Mouse (Mus musculus): ENCODE data around the gene Cacna2d1. TPM values are rescaled to one million over a fixed set of nuclear protein-coding genes. Genes with fewer than 3 reads are reported as not detected.

The Cacna2d1 gene
- polyA plus RNA-seq, 1 experiment from 2014 or later, result 9.9 TPM

DNA sequence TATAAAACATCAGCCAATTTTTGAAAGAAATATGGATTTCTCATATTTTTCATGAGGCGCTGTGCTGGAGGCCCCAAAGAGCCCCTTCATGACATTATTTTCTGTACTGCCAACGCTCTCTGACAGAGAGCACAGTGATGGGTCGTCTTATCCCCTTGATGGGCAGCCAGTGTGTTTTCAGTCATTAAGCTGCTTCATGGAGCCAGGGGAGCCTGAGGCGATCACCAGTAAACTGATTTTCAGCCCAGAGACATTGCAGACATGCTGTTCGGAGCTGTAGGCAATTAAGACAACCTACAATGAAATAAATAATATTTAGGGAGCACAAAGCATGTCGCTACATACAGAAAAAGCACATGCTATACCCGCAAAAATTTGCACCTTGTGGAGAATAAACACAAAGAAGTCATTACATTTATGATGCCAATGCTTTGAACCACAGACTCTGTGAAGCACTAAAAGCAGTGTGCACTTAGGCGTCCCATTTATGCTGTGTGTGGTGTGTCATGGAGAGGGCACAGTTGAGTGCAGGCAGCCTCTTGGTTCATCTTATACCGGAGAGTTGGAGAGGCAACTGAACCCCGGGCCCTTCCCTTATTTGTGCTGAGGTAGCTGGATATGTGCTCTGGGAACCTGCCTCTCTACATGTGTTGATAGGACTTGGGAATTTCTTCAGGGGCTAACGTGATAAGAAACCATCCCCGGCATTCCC is 57.1 kb downstream of the Cacna2d1 start:
- DNase-seq (ENCODE audit: low spot score), result no peak
- Histone ChIP-seq H3K4me3 (0 out of 2 replicates have a peak overlapping the region, but pooled peaks have one; percentile 15), H3K9me3 (no peaks in the 10 kb centered on the region), H3K36me3 (no peaks in the 10 kb centered on the region), H3K27me3 (ENCODE audit: insufficient read depth, poor library complexity, severe bottlenecking) (no peaks in the 10 kb centered on the region), H3K4me1 (peaks cover 14% of the 10 kb centered on the region; the same call in 1 of the 2 replicates), H3K27ac (peak overlapping the region; percentile 30; the same call in 1 of the 2 replicates)
- WGBS, result 54% methylated on average over 12 of the region's 12 CpGs

DNA sequence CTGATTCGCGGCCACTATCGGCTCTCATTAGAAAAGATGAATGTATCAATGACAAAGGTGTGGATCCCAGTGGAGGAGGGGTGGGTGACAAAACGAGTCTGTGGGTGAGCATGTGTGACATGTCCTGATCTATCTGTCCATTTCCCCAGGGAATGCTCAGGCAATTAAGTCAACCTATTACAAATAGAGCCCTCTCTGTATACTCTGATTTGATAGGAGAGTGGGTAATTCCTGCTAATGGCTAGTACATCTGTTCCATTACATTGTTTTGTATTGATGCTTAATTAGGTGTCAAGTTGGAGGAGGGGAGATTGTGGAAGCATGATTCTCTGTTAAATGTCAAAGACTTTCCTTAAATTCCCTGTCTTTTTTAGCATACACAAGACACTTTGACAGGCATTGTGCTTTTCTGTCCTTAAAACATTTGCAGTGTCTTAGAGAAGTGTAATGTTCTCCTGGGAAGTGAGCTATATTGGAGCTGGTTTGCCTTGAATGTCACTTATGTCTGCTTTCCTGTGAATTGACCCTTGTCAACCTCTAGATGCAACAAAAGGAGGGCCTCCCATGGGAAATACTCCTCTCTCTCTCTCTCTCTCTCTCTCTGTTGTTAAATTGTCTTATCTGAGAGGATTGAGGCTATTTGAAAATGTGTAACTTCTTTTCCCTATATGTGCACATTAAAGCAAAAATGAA is 58.9 kb downstream of the Cacna2d1 start:
- DNase-seq (ENCODE audit: low spot score), result no peak
- Histone ChIP-seq H3K9me3 (no peaks in the 10 kb centered on the region), H3K27ac (no peak overlapping the region), H3K4me1 (peaks cover 14% of the 10 kb centered on the region; the same call in 1 of the 2 replicates), H3K36me3 (no peaks in the 10 kb centered on the region), H3K4me3 (no peak overlapping the region), H3K27me3 (ENCODE audit: insufficient read depth, poor library complexity, severe bottlenecking) (no peaks in the 10 kb centered on the region)
- WGBS, result 68% methylated on average over 4 of the region's 4 CpGs

DNA sequence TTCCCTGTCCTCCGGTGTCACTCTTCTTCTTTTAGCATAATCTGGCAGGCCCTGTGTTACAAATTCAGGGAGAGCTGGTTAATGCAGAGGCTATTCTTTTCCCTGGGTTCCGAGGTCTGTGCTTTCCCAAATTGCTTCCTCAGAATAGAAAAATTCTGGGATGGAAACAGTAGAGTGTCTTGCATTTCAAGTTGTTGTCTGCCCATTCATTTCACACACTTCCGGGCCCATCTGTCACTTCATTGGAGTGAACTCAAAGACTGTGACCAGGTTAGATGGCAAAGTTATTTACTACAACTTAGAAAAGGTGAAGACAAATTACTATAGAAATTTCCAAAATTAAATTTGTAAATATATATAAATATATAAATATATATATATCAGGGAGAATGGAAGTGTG is 62.7 kb downstream of the Cacna2d1 start:
- no peak for DNase-seq (ENCODE audit: low spot score)
- H3K27me3 ChIP-seq (ENCODE audit: insufficient read depth, poor library complexity, severe bottlenecking), result no peaks in the 10 kb centered on the region
- H3K4me1 ChIP-seq, result peaks cover 4% of the 10 kb centered on the region; the same call in 1 of the 2 replicates
- H3K4me3 ChIP-seq, result no peak overlapping the region
- H3K36me3 ChIP-seq, result no peaks in the 10 kb centered on the region
- H3K9me3 ChIP-seq, result no peaks in the 10 kb centered on the region
- 80% methylated on average over 3 of the region's 3 CpGs for WGBS
- no peak overlapping the region for H3K27ac ChIP-seq

DNA sequence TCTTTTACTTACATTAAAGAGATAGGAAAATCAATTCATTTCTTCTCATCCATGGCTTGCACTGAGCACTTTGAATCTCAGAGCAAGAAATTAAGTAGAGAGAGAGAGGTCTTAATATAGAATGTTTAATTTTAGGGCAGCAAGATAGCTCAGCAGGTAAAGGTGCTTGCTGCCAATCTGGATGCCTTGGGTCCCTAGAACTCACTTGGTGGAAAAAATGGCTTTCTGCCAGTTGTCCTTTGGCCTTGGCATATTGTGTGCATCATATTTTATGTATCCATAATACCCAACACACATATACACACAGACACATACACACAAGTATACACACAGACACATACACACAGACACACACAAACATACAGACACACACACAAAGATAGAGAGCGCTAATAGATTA is 63.3 kb downstream of the Cacna2d1 start:
- WGBS, result 93% methylated on average over 1 of the region's 1 CpGs
- Histone ChIP-seq H3K27me3 (ENCODE audit: insufficient read depth, poor library complexity, severe bottlenecking) (no peaks in the 10 kb centered on the region), H3K27ac (no peak overlapping the region)

DNA sequence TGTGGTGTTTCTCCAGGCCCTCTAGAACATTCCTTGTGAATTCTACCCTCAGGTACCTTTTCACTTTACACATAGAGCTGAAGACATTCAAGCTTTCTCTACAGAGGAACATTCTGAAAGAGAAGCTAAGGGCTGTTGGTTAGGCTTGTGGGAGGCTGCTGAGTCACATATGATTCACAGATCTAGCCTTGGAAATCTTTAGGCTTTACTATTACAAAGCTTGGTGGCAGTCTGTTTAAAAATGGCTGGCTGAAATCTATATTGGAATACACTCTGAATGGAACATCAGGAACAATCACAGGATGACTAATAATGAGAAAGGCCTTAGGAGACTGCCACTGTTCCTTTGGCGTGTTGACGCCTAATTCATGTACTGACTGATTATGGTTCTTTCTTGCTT is 66.4 kb downstream of the Cacna2d1 start:
- Histone ChIP-seq H3K4me1 (no peaks in the 10 kb centered on the region), H3K36me3 (no peaks in the 10 kb centered on the region), H3K9me3 (no peaks in the 10 kb centered on the region), H3K27me3 (ENCODE audit: insufficient read depth, poor library complexity, severe bottlenecking) (no peaks in the 10 kb centered on the region), H3K27ac (no peak overlapping the region), H3K4me3 (no peak overlapping the region)
- no peak for DNase-seq (ENCODE audit: low spot score)
- WGBS, result 88% methylated on average over 2 of the region's 2 CpGs

More for the DNA sequence above, 63.3 kb downstream of the Cacna2d1 start:
- Histone ChIP-seq H3K4me1 (peaks cover 4% of the 10 kb centered on the region; the same call in 1 of the 2 replicates), H3K36me3 (no peaks in the 10 kb centered on the region), H3K9me3 (no peaks in the 10 kb centered on the region), H3K4me3 (no peak overlapping the region)
- DNase-seq (ENCODE audit: low spot score), result no peak

DNA sequence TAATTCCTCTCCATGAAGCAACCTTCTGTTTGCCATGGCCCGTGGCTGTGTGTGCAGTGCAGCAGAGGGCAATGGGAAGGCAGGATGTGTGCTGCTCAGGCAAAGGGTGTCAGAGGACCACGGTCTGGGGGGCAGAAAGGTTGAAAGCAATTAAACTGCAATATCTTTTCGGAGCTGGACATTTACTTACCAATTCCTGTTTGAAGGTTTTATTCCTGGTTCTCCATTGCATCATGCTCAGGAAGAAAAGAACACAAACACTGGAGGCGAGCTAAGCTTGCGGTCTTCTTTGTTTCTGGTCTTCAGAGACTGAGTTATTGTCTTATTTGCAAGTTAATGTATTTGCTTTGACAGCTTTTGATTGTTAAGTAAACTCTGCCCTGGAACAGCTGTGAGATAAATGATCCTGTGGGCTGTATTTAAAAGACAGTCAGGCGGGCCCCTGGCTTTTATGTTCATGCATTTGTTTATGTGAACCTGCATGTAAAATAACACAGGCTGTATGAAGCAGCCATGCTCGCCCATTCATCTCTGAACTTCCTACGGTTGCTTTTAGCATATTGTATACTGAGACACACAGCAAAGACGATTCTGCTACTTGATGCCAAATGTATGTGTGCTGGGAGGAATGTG is 68.1 kb downstream of the Cacna2d1 start:
- H3K36me3 ChIP-seq, result no peaks in the 10 kb centered on the region
- 50% methylated on average over 9 of the region's 9 CpGs for WGBS
- no peaks in the 10 kb centered on the region for H3K4me1 ChIP-seq
- no peak for DNase-seq (ENCODE audit: low spot score)
- no peak overlapping the region for H3K27ac ChIP-seq
- no peaks in the 10 kb centered on the region for H3K9me3 ChIP-seq
- H3K27me3 ChIP-seq (ENCODE audit: insufficient read depth, poor library complexity, severe bottlenecking), result no peaks in the 10 kb centered on the region
- no peak overlapping the region for H3K4me3 ChIP-seq

DNA sequence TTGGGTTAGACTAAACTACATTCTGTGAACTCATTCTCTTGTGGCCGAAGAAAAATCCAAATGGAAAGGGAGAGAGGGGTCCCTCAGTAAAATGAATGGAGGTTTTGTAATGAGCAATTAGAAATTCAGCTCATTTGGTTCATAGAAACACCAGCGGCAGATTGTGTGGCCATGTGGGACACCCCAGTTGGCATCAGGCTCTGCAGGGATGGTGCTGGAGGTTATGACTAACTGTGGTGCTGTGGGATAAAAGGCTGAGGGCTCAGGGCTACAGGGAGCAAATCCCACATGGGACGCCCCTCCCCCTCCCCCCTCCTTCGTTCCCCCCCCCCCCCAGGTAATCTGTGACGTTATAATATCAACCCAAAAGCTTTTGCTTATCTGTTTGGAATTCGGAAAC is 69.8 kb downstream of the Cacna2d1 start:
- Histone ChIP-seq H3K27ac (no peak overlapping the region), H3K4me1 (no peaks in the 10 kb centered on the region), H3K36me3 (no peaks in the 10 kb centered on the region), H3K9me3 (no peaks in the 10 kb centered on the region), H3K4me3 (no peak overlapping the region), H3K27me3 (ENCODE audit: insufficient read depth, poor library complexity, severe bottlenecking) (no peaks in the 10 kb centered on the region)
- no peak for DNase-seq (ENCODE audit: low spot score)
- WGBS, result 70% methylated on average over 5 of the region's 6 CpGs

DNA sequence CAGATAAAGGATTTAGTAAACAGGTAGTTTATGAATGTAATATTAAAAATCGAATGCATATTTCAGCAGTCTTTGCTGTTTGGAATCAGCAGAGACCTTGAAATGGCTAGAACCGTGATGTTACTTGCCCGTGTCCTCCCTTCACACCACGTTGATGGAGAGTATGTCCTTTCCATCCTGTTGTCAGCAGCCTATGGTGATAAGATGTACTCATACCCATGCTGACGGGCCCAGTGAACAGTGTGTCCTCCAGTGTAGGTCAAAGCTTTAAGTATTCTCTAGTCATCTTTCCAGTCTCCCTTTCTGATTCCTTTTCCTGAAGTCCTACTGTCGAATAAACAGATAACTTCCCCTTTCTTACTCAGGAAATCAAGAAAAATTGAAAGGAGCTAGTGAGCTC is 72.5 kb downstream of the Cacna2d1 start:
- Histone ChIP-seq H3K27me3 (ENCODE audit: insufficient read depth, poor library complexity, severe bottlenecking) (no peaks in the 10 kb centered on the region), H3K4me1 (no peaks in the 10 kb centered on the region), H3K36me3 (no peaks in the 10 kb centered on the region), H3K4me3 (no peak overlapping the region), H3K9me3 (no peaks in the 10 kb centered on the region), H3K27ac (no peak overlapping the region)
- no peak for DNase-seq (ENCODE audit: low spot score)
- 55% methylated on average over 6 of the region's 6 CpGs for WGBS

DNA sequence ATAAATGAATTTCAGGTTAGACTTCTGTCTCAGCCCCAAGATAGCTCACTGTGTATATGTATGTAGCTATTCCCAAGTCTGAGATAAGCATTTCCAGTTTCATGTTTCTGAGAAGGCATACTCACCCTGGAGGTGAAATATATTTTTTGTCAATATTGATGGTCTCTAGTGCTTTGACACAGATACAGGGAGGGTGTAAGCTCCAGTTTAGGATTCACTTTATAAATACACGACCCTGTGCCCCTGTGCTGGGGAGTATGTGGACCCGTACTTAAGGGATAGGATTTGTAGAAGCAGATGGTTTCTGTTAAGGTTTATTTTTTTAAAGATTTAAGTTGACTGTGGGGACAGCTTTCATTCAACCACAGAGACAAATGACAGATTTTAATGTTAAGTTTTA is 79.2 kb downstream of the Cacna2d1 start:
- no peak overlapping the region for H3K27ac ChIP-seq
- WGBS, result 67% methylated on average over 2 of the region's 2 CpGs
- no peak for DNase-seq (ENCODE audit: low spot score)
- no peaks in the 10 kb centered on the region for H3K36me3 ChIP-seq
- H3K27me3 ChIP-seq (ENCODE audit: insufficient read depth, poor library complexity, severe bottlenecking), result no peaks in the 10 kb centered on the region
- H3K4me3 ChIP-seq, result no peak overlapping the region
- no peaks in the 10 kb centered on the region for H3K9me3 ChIP-seq
- no peaks in the 10 kb centered on the region; the same call in 1 of the 2 replicates for H3K4me1 ChIP-seq

DNA sequence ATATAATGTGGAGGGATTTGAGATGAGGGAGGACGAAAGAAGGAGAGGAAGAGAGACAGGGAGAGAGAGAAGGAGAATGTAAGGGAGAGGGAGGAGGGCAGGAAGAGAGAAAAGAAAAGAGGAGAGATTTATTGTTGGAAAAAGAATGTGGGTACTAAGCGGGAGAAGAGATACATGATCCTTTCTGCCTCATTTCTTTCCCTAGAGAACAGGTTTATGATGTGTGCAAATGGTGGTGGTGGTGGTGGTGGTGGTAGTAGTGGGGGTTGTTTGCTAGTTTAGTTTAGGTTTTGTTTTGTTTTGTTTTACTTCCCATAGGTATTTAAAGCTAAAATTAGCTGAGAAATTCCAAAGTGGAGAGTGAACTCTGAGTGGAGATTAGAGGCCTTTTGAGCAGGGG is 79.9 kb downstream of the Cacna2d1 start:
- WGBS, result 75% methylated on average over 2 of the region's 2 CpGs
- Histone ChIP-seq H3K9me3 (no peaks in the 10 kb centered on the region), H3K4me1 (no peaks in the 10 kb centered on the region; the same call in 1 of the 2 replicates), H3K36me3 (no peaks in the 10 kb centered on the region), H3K27me3 (ENCODE audit: insufficient read depth, poor library complexity, severe bottlenecking) (no peaks in the 10 kb centered on the region), H3K4me3 (no peak overlapping the region), H3K27ac (no peak overlapping the region)
- DNase-seq (ENCODE audit: low spot score), result no peak

DNA sequence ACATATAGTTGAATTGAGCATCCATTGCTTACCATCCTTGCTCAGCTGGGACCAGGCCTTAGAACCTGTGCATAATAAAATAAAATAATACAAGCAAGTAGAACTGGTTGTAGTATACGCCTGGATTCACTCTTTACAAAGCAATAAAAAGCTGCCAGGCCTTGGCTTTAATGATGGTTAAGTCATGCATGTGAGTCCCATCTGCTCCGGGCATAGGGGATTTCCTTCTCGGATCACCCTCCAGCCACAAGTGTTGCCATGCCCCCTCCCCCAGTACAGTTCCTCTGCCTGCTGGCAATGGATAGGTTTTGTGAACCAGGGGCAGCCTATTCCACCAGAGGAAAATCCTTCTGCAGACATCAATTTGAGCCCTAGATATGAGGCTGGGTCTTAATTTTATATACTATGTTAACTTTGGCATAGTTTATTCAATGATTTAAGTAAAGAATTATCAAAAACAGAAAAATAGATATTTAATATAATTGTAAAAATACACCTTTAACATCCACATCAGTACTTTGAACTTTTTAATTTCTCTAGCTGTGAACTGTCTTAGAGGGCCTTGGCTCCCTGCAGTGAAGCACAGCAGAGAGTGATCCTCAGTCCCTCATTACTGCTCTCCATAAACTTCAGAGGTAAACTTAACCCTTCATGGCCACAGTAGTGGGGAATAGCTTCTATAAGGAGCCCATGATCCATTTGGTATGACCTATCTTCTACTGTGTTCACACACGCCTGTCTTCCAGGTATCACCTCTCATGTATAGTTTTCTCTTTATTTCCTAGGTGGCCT is 90.3 kb downstream of the Cacna2d1 start:
- DNase-seq (ENCODE audit: low spot score), result no peak
- 75% methylated on average over 4 of the region's 4 CpGs for WGBS
- no peaks in the 10 kb centered on the region for H3K27me3 ChIP-seq (ENCODE audit: insufficient read depth, poor library complexity, severe bottlenecking)
- H3K27ac ChIP-seq, result no peak overlapping the region
- H3K4me3 ChIP-seq, result no peak overlapping the region
- no peaks in the 10 kb centered on the region for H3K36me3 ChIP-seq
- H3K9me3 ChIP-seq, result no peaks in the 10 kb centered on the region
- no peaks in the 10 kb centered on the region for H3K4me1 ChIP-seq

DNA sequence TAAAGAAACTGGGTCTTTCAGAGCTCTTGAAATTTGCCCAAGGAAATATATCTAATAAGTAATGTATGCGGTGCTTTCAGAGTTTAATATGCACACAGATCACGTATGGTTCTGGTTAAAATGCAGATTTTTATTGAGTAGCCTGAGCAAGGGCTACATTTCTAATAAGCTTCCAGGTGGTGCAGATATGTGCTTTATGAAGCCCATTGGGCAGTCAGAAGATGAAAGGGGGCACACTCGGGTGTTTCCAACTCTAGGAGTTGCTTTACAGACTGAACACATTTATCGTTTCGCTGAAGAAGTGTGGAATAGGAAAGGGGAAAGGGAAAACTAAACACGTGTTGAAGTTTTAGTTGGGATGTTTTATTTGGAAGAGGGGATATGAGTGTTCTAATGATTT is 94.4 kb downstream of the Cacna2d1 start:
- Histone ChIP-seq H3K27me3 (ENCODE audit: insufficient read depth, poor library complexity, severe bottlenecking) (no peaks in the 10 kb centered on the region), H3K4me3 (no peak overlapping the region), H3K4me1 (no peaks in the 10 kb centered on the region), H3K36me3 (no peaks in the 10 kb centered on the region), H3K27ac (no peak overlapping the region), H3K9me3 (no peaks in the 10 kb centered on the region)
- WGBS, result 89% methylated on average over 6 of the region's 6 CpGs
- DNase-seq (ENCODE audit: low spot score), result no peak
